Mouse (Mus musculus) T-helper 2 cell (primary cell): ENCODE results near the gene Zfp189.

Source experiments
- in situ Hi-C: fragments of 300-600 bp; cut with MboI, MseI; formaldehyde crosslinking; loops from one replicate; pipeline ENCODE4 v1.15.1; 2025; ENCODE audit warnings: high pct_unique_total_duplicates

The Zfp189 gene

DNA sequence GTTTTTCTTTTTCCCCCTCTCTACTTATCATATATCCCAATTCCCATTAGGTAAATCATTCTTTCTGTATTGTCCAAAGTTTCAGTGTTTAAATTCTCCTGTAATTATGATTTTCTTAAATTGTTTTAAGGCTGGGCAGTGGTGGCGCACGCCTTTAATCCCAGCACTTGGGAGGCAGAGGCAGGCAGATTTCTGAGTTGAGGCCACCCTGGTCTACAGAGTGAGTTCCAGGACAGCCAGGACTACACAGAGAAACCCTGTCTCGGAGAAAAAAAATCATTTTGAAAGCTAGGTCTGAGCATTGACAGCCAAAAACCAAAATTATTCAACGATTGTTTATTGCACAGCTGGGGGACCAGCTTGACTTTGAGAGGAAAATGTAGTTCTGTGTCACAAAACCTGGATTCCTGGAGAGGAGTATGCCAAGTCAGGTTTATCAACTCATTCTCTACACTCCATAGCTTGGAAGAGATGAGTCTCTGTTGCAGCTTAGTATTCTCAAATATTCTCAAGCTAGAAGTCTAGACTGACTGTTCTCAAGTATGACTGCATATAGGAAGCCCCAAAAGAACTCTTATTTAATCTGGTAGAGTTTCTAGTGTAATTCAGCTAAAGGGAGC, 14.8 kb downstream of the Zfp189 start:
- in situ Hi-C loops, result no loop called here

DNA sequence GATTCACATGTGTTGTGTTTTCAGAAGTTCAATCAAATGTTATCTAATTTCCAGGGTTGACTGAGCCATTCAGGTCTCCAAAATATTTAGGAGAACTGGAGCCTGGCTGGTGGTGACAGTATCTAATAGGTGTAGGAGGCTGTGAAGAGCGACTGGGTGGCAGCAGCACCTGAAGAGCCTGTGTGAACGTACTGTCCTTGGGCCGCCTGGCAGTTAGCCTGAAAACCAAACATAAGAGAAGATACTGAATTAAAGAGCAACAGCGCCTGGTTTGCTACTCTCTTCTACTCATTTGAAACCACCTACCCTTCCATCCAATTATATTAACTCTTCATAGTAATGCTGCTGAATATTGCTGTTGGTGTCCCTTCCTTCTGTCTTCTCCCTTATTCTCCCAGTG, 15.7 kb downstream of the Zfp189 start:
- in situ Hi-C loops, result no loop called here

DNA sequence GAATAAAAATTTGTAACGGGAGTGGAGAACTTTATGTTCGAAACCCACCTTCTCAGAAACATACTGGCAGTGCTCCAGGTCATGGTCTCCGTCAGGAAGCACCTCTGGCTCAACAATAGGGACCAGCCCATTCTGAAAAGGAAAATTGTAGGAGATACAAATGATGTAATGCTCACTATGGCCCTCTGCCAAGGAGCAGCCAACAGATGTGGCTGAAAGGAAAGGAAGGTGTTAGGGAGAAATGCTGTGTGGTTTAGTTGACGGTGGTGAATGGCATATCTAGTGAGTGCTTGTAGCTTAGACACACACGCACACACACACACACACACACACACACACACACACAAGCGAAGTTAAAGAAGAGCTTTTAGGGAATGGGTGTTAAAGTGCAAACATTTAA, 18.7 kb downstream of the Zfp189 start:
- in situ Hi-C loops, result no loop called here

DNA sequence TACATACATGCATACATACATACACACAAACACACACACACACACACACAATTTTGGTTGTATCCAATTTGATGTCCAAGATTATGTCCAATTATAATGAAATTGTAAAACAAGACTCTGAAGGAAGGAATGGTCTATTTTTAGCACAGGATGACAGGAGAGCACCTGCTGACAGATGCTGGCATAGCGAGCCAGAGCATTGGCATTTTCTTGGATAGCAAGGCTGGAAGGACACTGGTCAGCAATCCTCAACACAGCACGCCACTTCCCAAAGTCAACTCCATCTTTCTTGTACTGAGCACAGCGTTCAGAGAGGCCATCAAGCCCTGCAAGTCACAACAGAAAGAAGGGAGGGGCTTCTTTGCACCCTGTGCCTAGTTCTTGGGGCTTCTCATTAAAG, 20.0 kb downstream of the Zfp189 start:
- in situ Hi-C loops, result no loop called here

DNA sequence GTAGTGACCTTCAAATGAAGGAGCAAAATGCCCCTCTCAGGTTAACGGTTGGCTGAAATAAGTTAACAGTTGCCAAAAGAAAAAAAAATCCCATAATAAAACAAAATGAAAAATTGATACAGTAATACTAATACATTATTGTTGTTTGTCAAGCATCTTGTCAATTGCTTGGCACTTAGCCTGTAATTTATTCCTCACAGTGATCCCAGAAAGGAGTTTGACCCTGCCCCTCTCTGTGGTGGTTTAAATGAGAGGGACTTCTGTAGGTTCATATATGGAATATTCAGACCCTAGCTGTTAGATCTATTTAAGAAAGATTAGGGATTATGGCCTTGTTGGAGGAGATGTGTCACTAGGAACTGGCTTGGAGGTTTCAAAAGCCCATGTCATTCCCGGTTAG, 25.1 kb downstream of the Zfp189 start:
- in situ Hi-C loops, result no loop called here

DNA sequence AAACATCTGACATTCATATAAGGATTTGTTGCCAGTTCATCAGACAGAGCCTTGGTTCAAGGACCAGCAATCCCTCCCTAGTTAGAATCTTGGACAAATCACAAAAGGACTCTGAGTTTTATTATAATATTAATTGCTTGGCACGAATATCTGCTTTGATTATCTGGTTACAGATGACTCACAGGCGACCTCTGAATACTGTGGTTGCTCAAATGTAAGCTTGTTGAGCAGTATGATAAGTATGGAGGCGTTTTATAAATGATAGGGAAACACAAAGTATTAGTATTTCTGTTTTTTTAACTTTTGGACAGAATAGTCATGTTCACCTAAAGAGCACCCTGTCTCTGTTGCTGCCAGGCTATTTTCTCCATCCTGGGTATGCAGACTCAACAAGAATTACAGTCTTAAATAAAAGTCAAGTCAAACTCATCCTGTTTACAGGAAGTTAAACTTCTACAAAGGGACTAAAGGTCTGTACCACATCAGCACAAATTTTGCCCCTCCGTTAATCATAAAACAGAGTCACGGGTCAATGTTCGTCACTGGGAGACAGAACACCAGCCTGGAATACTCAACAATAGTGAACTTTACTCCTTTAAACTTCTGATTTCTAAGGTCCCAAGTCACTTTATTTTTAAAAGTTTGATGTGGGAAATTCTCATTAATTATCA, 26.0 kb downstream of the Zfp189 start:
- in situ Hi-C loops, result no loop called here

DNA sequence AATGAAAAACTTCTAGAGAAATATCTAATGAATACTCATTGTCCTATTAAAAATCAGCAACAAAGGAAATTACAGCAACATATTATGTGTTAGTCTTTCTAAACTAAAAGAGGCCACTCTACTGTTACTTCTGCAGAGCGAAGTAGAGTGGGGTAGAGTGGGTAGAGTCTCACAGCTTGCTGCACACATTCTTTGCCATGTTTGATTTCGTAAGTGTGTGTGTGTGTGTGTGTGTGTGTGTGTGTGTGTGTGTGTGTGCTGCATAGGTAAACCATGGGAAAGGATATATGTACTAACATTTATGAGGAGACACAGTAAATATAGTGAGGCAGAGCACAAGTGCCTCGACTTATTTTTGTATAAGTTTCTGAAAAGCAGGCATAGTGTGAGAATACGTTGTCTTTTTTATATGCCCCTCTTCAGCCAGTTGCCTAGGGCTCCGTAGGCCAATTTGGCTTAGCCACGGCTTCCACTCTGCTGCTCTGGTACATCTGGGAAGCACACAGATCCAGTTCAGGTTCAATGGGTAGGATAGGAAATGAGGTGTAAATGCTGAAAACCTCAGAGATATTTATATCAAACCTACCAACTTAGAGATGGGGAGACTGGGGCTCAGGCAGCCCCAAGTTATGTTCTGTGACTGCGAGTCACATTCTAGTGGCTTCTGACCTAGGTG, 26.7 kb downstream of the Zfp189 start:
- in situ Hi-C loops, result no loop called here

DNA sequence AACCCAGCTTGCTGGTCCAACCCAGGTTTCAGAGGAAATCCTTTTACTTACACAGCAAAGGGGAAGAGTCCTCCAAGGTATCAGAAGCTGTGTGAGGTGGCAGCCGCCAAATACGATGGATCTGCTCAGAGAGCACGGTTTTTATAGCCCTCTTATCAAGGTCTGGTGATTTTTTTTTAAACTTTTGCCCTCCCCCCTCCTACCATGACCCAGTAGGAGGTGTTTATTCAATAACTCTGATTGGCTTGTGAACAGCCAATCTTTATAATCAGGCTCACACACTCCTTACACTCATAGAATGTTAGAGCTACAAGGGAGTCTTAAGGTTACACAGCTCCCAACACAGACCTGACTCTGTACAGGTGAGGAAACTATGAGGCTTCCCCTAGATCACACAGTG, 28.4 kb downstream of the Zfp189 start, which contains the start of gene Aldob:
TSS of gene Aldob (minus strand) at position 164 of the 400 bp plus-strand sequence.
- in situ Hi-C loops, result no loop called here

DNA sequence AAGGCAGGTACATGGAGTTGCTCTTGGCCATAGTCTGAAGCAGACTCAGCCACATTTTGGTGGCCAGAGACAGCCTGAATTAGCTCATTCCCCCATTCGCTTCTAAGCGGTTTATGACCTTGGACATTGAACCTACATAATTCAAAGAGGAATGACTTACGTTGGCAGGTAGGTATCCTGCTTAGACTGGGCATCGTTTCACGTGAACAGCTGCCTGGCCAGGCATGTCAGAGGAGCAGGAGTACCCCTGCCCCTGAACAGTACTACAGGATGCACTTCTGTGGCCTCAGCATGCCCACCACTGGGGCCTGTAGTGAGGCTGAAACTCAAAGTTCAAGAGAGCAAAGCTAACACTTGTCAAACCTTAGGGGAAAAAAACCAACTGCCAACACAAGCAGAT, 32.4 kb downstream of the Zfp189 start:
- in situ Hi-C loops, result no loop called here

DNA sequence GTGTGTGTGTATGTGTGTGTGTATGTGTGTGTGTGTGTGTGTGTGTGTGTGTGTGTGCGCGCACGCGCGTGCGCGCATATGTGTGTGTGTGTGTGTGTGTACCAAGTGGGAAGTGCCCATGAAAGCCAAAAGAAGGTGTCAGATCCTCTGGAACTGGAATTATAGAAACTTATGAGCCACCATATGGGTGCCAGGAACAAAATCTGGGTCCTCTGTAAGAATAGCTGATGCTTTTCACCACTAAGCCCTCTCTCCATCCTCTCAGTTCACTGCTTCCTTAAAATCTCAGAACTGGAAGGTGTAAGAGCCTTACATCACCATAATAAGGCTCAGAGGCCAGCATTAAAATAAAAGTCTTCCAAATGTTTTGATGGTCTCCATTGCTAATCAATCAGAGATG, 36.4 kb downstream of the Zfp189 start:
- in situ Hi-C loops, result no loop called here

DNA sequence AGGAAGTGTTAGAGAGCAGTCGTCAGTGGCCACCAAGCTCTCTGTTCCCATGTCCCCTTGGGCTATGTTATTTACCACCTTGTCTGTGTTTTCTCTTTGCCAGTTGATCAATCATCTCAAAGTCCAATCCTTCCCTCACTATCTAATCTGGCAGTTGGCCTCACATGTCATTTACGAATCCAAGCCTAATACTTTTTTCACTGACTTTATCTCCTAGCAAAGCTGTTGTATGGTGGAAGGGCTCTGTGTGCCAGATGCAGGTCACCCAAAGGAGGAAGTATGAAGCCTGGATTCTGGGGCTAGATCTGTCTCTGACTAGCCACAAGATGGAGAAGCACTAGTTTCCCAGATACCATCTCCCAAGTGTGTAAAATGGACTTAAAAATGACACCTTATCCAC, 37.2 kb downstream of the Zfp189 start:
- in situ Hi-C loops, result no loop called here

DNA sequence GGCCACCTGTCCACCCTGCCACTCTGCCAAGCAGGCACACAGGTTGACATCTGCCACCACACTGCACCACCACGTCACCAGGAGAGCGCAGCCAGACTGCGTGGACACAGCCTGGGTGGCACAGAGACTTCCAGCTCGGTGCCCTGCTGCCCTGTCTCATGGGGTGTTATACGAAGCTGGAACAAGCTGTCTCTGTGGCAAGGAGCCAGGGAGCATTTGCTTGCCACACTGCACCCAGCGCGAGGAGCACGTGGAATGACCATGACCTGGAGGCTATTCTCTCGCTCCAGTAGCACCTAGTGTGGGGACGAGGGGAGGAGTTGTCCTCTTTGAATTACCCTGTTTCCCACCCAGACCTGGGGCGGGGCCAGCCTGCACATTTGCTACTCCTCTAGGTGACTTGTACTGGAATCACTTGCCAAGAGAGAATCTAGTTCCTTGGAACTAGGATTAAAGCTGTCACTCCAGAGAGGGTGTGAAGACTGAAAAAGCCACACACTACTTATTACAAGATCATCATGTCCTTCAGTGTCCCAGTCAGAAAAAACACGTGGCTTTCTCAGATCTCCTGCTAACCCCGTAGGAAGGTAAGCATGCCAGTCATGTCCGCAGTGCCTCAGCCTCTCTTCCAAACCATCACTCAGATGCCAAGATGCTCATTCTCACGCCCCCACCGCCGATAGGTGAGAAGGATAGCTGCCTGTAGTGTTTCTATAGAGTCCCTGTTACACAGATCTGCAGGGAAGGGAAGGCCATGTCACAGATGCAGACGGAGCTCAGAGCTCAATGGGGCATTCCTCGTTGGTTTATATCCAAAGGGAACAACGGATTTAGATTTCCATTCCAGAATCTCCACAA, 39.2 kb downstream of the Zfp189 start:
- in situ Hi-C loops, result no loop called here

DNA sequence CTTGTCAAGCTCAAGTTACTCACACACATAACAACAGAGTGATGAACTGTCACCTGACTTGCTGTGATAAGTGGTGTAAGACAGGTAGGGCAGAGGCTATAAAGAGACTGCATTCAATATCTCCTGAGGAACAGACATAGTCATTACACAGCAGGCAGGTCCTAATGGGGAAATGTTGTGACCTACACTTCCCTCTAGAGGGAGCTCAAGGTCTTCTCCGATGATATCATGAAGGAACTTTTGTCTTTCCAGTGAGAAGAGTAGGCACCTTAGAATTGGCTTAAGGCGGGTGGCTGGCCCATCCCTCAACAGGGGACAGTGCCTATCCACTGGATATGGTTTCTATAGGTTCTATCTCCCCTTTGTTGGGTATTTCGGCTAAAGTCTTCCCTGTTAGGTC, 46.6 kb downstream of the Zfp189 start:
- in situ Hi-C loops, result no loop called here

DNA sequence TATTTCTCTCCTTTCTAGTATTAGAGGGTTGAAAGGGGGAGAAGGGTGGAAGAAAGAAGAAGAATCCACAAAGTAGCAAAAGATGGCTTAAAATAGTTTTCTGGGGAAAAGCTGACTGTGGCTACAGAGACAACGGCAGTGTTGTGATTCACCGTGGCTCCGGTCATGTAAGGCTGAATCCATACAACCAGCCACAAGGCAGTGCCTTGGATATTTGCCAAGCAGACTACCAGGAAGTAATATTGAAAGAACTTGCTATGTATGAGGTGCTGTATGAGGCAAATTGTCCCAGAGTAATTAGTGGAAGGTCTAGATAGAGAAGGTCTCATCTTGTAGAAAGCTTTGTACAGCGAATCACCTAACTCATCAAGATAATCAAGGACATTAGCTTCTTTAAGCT, 51.2 kb downstream of the Zfp189 start:
- in situ Hi-C loops, result loop anchor here (5.0 kb wide), 1 partner anchor 50 kb away; no protein-coding TSS in a partner anchor
